Mouse (Mus musculus) urinary bladder, postnatal 36 days (tissue): Measurements from ENCODE around the gene Itpr1.

Experiments
- DNase-seq, 2 experiments: peaks; one replicate each; pipeline ENCODE4 v3.0.0; 2022; ENCODE audit warnings: low spot score in 2 of 2, mixed read lengths in 1 of 2

Itpr1 gene

DNA sequence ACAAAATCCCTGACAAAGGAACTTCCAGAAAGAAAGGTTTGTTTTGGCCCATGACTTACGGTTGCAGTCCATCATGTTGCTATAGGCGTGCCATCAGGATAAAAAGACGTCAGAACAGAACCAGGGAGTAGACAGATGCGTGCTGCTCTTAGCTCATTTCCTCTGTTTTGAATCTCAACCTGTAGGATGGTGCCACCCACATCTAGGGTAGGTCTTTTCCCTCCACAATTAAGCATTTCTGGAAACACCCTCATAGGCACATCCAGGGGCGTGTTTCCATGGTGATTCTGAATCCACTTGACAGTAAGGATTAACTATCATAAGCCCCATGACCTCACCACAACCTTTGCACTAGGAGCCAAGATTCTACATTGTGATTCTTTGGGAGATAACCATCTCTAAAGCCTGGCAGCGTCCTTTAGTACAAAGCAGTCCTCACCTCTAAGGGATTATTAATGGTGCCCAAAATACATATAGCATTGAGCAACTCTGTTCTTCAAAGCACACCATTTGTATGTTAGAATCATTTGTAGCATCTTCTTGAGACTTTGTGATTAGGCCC lies 111.6 kb downstream of the Itpr1 start:
- DNase-seq: no peak

DNA sequence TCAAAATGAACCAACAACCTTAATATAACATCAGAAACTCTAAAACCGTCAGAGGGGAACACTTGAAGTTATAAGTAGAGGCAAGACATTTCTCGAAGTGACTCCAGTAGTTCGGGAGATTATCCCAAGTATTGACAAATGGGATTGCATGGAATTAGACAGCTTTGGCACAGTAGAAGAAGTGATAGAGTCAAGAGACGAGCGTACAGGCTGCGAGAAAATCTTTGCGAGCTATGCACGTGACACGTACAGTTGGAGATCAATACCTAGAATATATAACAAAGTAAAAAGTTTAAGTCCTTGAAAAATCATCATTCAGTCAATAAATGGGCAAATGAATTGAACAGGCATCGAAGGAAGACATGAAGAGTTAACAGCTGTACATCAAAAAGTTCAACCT lies 112.5 kb downstream of the Itpr1 start:
- no peak for DNase-seq

DNA sequence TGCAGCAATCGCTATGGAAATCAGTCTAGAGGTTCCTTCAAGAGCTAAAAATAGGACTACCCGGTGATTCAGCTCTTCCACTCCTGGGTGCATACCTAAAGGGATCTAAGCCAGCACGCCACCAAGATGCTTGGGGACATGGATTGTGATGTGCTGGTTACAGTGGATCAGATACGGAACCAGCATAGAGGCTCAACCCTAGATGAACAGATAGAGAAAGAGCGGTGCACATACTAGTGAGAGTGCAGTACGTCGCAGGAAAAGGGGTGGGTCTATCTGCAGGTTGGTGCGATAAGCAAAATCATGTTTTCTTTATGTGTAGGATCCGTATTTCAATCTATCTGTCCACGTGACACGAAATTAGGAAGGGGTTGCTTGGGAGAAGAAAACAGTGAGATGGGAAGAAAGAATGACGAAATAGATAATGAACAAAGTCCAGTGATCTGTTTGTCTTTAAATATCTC lies 113.1 kb downstream of the Itpr1 start:
- DNase-seq: no peak

DNA sequence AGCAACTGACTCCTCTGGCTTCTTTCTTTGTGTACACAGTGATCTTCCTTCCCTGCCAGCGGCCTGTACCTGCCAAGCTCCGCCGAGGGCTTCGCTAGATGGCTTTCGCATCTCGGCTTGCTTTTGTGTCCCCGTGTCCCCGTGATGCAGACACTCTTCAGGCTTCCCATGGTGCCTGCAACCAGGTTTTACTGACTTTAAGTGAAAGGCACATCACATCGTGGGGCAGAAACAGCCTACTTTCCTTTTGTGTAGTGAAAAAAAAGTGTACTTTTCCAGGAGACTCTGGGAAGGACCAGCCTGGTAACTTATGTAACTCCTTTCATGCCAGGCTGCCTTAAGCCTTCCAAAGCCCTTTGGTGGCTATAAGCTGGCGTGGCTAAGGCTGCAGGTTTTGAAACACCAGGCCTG lies 113.9 kb downstream of the Itpr1 start:
- peak in 1 of 2 experiments; percentile 12 for DNase-seq

DNA sequence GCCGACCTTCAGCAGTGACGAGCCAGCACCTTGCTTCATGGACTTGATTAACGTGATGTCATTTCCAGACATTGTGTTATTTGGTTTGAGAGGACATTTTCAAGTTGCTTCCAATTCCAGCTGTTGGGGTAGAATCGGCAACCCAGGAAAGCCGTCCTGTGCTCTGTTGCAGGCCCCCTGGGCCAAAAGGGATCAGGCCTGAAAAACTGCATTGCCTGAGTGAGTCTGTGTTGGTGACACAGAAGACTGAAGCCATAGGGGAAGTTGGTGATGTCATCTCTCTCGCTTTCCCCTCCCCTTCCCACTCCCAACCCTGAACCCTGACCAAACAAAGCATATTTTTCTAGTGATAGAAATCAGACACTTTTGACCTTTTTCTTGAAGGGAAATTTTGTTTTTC lies 114.7 kb downstream of the Itpr1 start:
- no peak for DNase-seq

DNA sequence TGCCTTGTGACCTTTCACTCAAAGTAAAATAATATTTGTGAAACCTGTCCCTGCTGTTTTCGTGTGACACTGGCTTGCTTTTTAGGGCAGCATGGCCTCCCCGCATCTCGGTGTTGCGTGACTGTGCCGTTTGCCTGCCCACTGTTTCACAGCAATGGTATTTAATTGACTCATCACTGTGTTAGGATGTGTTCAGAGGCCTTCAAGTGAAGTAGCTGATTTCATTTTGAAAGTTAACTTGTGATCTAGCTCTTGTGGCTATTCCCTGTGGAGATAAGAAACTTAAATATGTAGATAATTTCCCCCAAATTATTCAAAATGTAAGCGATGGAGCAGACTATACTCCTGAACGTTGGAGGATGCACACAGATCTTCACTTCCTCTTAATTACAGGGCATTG lies 115.4 kb downstream of the Itpr1 start:
- DNase-seq: no peak

DNA sequence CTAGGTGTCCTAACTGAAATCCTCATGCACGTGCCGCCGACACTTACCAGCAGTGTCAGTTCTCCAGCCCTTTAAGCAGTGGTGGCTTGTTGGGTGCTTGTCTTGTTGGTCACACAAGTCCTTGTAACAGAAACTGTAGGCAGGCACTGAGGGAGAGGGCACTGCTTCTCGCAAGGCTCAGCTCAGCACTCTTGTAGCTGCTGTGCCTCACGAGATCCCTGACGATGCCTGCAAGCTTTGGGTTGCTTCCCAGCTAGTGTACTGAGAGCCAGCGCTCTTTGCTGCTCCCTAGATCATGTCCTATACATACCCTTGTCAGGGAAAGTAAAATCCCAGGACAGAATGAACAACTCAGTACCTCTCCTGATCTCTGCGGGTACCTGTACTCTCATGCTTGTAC lies 117.6 kb downstream of the Itpr1 start:
- no peak for DNase-seq

DNA sequence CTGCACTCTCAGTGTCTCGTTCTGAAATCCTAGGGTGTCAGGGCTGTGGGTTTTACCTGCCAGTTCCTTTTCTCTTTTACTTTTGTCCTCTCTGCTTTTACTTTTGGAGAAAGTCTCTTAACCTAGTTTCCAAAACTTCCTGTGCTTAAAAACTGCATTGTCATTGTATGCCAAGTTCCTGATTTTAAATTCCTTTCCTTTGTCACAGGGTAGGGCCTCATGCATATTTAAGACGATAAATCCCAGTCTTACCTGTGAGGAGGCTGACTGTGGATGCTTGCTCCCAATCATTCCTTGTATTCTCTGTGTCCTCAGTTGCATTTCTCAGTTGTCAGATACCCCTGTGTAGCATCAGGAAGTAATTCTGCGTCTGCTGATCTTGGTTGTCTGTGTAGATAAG lies 118.4 kb downstream of the Itpr1 start:
- DNase-seq: no peak

DNA sequence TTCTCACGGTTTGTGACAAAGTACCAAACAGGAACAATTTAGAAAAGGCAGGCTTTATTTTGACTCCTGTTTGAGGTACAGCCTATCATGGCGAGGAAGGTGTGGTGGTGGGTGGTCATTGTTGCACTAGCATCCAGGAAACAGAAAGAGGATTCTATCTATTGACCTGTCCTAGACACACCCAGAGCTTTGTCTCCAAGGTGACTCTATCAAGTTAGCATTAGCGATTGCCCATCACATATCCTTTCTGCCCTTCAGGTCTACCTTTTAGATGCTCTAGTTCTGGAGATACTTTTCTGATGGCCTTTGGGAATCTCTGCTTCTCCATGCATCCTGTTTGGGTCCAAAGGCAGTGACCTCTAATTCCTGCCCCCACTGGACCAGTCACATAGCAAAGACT lies 121.2 kb downstream of the Itpr1 start:
- no peak for DNase-seq

DNA sequence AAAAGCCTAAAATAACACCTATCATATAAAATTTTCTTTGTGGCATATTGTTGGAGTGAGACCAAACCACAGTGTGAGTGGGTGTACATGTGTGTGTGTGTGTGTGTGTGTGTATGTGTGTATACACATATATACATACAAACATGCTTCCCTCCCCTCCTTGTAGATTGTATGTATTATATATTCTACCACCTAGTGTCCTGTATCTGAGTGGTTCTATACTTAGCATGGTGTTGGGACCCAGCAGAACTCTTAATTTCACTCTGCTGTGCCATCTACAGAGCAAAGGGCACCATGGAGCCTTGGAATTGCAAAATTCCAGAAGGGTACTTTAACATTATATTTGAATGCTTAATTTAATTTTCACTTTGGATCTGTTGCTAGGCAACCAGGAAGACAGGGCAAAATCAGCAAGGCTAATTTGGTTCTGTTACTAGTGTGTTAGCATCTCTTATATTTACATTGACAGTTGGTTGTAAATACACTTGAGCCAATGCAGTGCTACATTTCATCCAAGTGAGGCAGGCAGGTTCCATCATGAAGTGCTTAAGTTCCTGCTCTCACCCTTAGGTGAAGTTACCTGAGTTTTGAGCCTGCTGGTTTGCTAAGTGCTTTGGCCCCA lies 122.4 kb downstream of the Itpr1 start:
- no peak for DNase-seq

DNA sequence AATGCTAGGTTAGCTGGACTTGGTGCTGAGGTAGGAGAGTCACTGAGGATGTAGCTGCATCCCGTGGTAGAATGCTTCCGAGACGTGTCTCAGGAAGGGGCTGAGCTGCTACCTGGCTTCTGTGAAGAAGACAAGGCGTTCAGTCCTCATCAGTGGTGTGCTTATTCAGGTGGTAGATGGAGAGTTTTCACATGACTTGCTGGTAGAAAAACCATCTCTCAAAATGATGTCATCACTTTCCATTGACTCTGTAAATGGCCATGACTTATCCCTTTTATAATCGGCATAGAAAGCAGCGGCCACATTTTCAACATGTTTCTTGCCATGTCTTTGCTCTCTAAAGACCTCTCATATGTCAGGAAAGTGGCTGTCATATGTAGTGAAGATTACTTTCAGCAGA lies 123.6 kb downstream of the Itpr1 start:
- DNase-seq: no peak

DNA sequence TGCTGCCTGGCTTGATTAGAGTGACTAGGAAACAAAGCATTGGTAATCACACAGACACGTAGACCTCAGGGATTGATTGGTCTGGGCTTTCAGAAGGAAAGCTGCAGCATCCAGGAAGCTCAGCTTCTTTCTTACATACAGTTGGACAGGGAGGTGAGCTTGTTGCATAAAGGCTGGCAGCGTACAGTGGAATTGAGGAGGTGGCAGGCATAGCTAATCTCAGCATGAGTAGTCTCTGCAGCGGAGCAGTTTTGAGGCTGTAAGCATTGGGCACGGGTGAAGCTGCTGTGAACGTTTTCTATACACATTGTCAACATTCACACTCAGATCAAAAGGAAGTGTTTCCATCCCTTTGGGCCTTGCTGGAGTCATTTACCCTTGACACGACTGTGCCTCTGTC lies 124.4 kb downstream of the Itpr1 start:
- no peak for DNase-seq

DNA sequence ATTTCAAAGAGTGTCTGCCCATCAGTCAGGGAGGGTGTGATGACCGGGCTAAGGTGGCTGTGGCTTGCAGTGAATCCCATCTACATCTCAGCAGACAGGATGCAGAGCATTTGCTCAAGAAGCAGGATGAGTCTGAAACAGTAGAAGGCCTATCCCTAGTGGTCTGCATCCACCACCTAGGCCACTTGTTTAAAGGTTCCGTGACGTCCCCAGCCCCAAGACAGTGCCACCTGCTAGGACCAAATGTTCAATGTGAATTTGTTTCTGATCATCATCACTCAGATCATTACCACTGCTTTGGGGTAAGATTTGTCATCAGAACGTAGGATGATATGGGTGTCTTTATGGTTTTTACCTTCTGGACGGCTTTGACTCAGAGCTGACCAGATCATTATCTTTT lies 125.5 kb downstream of the Itpr1 start:
- no peak for DNase-seq

DNA sequence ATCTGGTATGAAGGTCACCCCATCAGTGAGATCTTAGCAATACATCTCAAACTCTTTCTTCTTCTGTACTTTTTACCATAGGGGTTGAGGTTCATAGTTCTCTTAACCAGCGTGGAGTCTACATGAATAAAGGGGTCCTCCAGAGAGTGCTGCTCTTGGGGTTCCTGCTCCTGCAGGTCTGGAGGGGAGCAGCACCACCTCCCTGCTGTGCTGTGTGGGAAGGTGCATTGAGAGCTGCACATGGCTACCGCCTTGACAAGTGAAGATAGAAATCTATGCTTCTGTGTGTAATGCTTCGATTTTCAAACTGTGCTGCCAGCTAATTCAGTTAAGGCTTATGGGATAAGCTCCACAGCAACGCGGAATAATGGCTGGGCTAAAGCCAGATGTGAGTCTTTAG lies 130.1 kb downstream of the Itpr1 start:
- no peak for DNase-seq

DNA sequence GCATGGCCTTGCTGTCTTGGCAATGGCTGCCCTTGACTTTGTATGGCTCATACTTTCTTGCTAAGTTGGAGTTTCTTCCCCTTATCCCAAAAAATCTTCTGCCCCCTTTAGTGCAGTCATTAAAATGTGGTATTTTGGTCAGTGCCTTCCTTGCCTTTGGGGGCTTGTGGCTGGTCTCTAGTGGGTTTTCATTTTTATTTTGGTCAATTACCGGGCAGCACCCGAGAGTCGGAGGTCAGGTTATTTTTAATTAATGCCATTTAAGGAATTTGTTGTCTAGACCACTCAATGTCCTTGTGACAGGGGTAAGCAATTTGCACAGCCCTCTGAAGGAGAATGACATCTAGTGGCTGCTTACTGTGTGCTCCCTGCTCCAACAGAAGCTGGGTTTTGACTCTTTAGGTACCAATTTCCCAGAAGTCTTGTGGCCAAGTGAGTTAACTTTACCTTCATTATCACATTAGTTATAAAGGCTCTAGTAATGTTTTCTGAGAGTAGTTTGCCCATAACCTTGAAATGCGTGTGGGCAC lies 130.9 kb downstream of the Itpr1 start:
- DNase-seq: no peak

DNA sequence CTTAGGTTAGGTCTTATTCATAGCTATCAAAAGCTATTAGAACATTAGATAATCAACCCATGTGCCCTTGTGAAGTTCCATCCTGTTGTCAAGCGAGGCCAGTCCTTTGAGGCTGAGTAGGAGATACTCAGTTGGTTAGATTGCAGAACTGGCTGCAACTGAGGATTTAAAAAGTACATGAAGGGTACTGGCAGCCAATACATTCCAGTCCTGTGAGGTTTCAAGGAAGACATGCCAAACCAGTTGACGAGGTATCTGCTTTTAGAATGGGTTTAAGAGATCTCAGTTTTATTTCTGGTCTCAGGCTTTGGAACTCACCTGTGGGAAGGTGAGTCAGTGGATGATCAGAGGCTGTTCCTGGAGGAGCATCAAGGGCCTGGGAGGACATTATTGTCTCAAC lies 137.9 kb downstream of the Itpr1 start:
- DNase-seq: no peak

DNA sequence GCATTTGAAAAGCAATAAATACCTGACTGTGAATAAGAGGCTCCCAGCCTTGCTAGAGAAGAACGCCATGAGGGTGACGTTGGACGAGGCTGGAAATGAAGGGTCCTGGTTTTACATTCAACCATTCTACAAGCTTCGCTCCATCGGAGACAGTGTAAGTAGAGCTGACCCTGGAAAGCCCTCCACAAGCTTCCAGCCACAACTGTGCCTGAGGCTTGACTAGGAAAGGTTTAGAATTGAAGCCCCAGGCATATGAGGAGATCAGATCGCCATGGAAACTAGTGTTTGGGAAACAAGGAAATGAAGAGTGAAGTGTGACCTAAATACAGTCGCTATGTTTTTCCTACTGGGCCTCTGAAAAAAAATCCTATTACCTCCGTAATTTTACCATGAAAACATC lies 139.1 kb downstream of the Itpr1 start:
- DNase-seq: no peak

DNA sequence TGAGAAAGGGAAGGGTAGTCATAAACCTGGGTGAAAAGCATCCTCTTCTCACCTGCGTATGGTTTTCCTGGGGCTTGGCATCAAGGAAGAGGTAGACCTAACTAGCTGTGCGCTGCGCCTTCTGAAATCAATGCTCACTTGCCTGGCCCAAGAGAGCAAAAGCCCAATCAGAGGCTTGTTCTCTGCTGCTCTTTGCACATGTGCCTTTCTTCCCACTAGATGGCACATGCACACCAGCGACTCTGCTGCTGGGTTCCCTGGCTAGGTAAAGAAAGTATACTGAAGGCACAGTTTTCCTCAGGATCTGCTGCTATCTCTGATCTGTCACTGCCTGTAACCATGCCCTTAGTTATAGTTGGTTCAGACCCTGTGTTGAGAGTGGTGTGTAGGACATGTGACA lies 154.5 kb downstream of the Itpr1 start:
- no peak for DNase-seq

DNA sequence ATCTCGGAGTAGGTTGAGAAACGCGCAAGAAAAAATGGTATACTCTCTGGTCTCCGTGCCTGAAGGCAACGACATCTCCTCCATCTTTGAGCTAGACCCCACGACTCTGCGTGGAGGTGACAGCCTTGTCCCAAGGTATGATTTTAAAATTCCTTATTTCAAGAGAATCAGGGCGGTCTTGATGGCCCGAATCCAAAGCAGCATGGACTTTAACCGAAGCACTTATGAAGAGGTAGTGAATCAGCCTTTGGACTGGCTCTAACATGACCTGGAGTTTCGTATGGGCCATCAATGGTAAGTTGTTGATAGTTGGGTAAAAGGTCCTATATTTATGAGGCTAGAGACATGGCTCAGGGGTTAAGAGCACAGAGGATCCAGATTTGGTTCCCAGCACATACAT lies 156.1 kb downstream of the Itpr1 start:
- no peak for DNase-seq

DNA sequence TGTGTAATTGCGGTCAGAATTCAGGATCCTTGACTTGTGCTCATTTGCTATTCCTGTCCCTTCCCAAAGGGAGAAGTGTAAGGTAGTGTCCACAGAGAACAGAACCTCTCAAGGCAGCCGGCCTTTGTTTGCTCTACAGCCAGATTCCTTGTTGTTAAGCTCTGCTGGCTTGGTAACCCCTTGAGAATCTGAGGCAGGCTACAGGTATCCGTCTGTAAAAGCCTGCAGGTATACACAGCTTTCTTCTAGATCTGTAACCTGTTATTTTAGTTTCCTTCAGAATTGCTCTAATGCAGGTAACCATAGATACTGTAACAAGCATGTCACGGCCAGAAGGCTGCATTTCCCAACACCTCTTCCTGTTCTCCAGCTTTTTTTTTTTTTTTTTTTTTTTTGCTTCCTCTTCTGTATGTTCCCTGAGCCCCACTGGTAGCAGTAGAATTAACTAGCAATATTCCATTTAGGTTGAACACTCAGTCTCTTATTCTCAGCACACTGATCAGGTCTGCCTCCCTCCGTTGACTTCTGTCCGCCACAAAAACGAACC lies 158.5 kb downstream of the Itpr1 start:
- no peak for DNase-seq

DNA sequence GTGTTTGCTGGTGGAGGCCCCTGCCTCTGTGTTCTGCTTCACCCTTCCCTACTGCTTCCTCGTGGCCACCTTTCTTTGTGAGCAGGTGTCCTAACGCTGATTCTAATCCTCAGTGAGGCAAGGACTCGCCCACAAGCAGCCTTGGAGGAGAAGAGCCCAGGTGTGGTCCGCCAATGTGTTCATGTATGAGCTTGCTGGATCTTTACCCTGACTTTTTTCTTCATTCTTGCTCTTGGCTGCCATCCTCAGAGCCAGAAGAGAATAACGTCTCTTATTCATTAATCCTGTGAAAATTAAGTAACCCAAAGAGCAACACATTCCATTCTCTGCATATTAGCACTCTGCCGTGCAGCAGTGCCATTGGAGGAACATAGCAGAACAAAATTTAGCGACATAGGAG lies 161.1 kb downstream of the Itpr1 start:
- DNase-seq: no peak

DNA sequence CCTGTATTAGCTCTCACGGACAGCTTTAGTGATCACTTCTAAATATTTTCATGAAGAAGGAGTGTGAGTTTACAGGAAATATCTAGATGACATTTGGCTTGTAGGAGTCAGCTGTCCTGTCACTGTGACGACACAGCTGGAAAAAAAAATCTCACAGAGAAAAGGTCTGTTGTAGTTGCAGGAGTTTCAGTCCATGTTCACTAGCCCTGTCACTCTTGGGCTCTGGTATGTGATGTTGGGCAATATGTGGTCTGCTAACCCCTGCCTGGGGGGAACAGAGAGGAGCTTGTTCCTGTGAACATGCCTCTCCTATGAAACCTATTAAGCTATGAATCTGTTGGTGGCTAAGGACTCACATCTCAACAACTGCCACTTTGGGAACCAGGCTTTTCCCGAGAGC lies 166.1 kb downstream of the Itpr1 start:
- DNase-seq: no peak

DNA sequence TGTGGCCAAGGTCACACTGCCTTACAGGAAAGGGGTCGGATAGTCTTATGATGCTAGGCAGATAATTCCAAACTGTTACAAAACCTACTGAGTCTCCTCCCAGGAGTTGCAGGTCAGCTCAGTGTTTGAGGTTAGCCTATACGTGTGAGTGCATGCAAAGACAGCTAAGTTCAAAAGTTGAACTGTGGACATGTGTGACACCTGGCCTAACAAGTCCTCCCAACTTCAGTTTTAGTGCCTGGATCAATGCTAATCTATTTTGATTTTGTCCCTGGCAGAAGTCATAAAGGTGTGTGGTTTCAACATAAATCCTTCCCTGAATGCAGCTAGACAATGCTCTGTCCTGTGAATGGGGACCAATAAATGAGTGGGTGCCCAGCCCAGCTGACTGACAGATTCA lies 167.3 kb downstream of the Itpr1 start:
- no peak for DNase-seq
